Mouse (Mus musculus): ENCODE data around the gene Eva1c. TPM values are rescaled to one million over a fixed set of nuclear protein-coding genes. Genes with fewer than 3 reads are reported as not detected.

The Eva1c gene
- polyA plus RNA-seq, 1 experiment from 2014 or later, result 1.7 TPM

DNA sequence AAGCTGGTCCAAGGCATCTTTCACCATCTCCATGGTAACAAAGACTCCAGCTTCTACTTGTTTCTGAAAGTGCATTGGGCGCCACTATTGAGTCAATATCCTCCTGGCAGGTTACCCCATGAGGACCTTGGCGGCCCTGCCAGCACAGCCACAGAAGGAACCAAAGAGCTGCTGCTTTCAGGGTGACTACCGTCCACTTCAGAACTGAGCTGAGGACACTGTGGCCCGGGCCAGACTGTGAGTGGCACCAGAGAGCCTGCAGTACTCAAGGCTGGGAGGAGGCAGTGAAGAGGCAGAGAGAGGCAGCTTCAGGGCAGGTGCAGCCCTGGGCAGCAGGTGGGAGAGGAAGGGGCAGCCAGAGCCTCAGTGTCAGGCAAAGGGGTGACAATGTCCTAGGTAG lies 100.9 kb downstream of the Eva1c start:
- Histone ChIP-seq H3K9me3 (no peaks in the 10 kb centered on the region), H3K4me3 (no peak overlapping the region), H3K4me2 (replicated peaks) (no peak overlapping the region), H3K27ac (no peak overlapping the region), H3K36me3 (peaks cover 16% of the 10 kb centered on the region), H3K9ac (no peak overlapping the region), H3K27me3 (no peaks in the 10 kb centered on the region), H3K4me1 (no peaks in the 10 kb centered on the region)
- WGBS, result 90% methylated on average over 4 of the region's 4 CpGs
- no peak for ATAC-seq (ENCODE audit: insufficient number of reproducible peaks, insufficient read depth, low FRiP score, low TSS enrichment)

DNA sequence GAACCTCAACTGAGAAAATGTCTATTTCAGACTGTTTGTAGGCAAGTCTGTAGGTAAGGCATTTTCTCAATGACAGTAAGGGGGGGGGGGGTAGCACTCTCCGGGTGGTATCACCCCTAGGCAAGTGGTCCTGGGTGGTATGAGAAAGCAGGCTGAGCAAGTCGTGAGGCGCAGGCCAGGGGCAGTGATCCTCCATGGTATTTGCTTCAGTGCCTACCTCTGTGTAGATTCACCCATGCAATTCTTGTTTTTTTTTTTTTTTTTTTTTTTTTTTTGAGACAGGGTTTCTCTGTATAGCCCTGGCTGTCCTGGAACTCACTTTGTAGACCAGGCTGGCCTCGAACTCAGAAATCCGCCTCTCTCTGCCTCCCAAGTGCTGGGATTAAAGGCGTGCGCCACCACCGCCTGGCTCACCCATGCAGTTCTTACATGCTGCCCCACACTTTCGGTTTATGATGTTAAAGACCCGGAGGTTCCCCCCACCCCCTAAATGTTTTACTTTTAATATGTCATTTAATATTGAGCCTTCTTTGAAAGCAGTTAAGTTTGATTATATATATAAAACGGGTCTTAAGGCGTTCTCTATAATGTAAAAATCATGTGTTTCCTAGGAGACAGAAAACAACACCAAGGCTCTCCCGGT lies 107.1 kb downstream of the Eva1c start:
- ATAC-seq (ENCODE audit: insufficient number of reproducible peaks, insufficient read depth, low FRiP score, low TSS enrichment), result no peak; the same call in 1 of the 2 replicates
- WGBS, result 25% methylated on average over 13 of the region's 13 CpGs
- Histone ChIP-seq H3K9me3 (no peaks in the 10 kb centered on the region), H3K27ac (no peak overlapping the region), H3K9ac (peak overlapping the region; percentile 71), H3K27me3 (no peaks in the 10 kb centered on the region), H3K4me2 (replicated peaks) (peak overlapping the region; percentile 80), H3K4me1 (peaks cover 2% of the 10 kb centered on the region; the same call in 1 of the 2 replicates), H3K4me3 (peak overlapping the region; percentile 87), H3K36me3 (peaks cover 8% of the 10 kb centered on the region)

DNA sequence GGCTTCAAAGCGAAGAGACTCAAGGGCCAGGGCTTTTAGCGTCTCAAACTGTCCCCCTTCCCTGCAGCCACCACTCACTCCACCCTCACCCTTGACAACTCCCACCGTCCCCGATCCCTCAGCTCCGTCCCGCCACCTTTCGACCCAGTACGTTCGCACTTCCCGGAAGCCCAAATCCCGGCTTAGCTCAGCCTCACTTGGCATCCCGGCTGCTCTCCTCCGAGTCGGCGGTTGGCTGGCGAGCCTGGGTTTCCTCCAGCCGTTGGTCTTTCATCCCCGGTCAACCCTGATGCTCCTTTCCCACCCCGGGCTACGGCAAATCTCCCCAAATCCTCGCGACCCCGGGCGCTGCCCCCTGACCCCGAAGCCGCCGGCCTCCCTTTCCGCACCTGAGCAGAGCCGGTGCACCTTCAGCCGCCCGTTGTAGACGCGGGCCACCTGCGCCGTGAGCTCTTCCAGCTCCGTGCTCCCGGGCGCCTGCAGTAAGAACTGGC lies 107.7 kb downstream of the Eva1c start:
- H3K4me1 ChIP-seq, result peaks cover 2% of the 10 kb centered on the region; the same call in 1 of the 2 replicates
- under 1% methylated on average over 38 of the region's 38 CpGs for WGBS

DNA sequence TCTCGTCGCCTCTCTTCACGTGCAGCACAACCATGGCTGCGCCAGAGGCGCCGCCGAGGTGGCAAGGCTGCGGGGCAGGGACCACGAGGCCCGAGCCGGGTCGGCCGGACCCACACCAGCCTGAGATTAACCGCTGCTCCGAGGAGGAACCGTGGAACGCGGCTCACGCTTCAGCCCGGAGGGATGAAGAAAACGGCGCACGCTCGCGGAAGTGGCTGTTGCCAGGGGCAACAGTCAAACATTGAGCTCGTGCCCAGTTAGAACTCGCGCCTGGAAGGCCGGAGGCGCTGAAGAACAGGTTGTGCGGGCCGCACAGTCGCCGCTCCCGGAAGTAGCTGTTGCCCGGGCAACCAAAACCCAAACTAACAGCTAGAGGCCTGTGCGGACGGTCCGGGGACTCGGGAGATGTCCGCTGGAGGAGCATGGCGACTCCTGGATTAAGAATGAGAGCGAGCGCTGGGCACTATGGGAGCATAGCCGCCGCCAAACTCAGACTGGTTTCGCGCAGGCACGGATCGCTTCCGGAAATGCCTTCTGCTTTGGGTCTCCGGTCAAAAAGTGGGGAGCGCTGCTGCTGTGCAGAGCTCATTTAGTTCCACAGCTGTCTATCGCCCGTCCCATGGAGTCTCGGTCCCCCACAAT lies 108.3 kb downstream of the Eva1c start, which contains the start of gene Cfap298:
Gene Cfap298 (minus strand): TSS at position 428 of the 642 bp plus-strand sequence.
- Histone ChIP-seq H3K9ac (peak within 1 kb of the TSS; percentile 71), H3K4me3 (peak within 1 kb of the TSS; percentile 87), H3K4me1 (peaks cover 2% of the 10 kb centered on the region; the same call in 1 of the 2 replicates), H3K9me3 (no peaks in the 10 kb centered on the region), H3K27ac (peak within 1 kb of the TSS; percentile 75), H3K4me2 (replicated peaks) (peak within 1 kb of the TSS; percentile 80), H3K36me3 (0 out of 2 replicates have a peak, but pooled peaks cover under 1% of the 10 kb centered on the region), H3K27me3 (no peaks in the 10 kb centered on the region)
- under 1% methylated on average over 56 of the region's 56 CpGs for WGBS
- ATAC-seq (ENCODE audit: insufficient number of reproducible peaks, insufficient read depth, low FRiP score, low TSS enrichment), result peak; percentile 93

More for the DNA sequence above, 107.7 kb downstream of the Eva1c start:
- no peaks in the 10 kb centered on the region for H3K9me3 ChIP-seq
- H3K4me2 ChIP-seq (replicated peaks), result peak overlapping the region; percentile 80
- no peaks in the 10 kb centered on the region for H3K27me3 ChIP-seq
- peaks cover 6% of the 10 kb centered on the region for H3K36me3 ChIP-seq
- H3K4me3 ChIP-seq, result peak overlapping the region; percentile 87
- peak overlapping the region; percentile 71 for H3K9ac ChIP-seq
- peak; percentile 67; the same call in 1 of the 2 replicates for ATAC-seq (ENCODE audit: insufficient number of reproducible peaks, insufficient read depth, low FRiP score, low TSS enrichment)
- peak overlapping the region; percentile 75 for H3K27ac ChIP-seq

DNA sequence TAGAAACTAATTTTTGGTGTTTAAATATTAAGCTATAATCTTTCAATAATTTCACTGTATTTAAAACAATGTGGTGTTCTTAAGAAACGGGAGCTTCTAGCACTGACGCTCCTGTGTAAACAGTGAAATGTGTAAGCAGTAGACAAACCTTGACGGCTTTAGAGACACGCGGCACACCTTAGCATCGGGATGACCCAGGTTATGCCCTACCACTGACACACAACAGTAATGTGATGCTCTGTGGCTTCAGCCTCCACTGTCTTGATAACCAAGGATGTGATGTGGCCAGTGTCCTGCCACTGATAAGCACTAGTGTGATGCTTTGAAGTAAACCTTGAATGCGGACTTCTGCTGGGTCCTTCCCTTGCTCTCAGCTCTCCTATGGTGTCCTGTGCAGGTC lies 114.7 kb downstream of the Eva1c start:
- no peak overlapping the region for H3K9ac ChIP-seq
- no peaks in the 10 kb centered on the region for H3K9me3 ChIP-seq
- no peak for ATAC-seq (ENCODE audit: insufficient number of reproducible peaks, insufficient read depth, low FRiP score, low TSS enrichment)
- H3K36me3 ChIP-seq, result peaks cover 17% of the 10 kb centered on the region
- no peak overlapping the region for H3K4me2 ChIP-seq (replicated peaks)
- 91% methylated on average over 7 of the region's 7 CpGs for WGBS
- H3K4me3 ChIP-seq, result no peak overlapping the region
- no peak overlapping the region for H3K27ac ChIP-seq
- H3K27me3 ChIP-seq, result no peaks in the 10 kb centered on the region
- no peaks in the 10 kb centered on the region for H3K4me1 ChIP-seq

DNA sequence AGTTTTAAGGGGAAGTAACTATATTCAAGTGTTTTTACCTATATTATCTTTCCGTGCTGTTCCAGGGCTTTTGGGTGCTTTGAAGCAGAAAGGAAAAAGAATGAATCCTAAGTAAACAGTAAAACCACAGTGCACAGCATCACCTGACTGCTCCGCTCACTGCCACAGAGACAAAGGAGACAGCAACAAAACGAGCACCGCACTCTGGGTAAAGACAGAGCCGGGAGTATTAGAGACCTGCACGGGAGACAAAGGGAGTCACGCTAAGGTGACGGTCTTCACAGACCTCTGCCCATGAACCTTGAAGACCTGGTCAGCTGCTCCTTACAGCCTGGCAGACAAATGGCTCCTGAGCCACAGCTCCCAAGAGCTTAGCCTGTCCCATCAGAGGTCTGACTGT lies 120.5 kb downstream of the Eva1c start:
- Histone ChIP-seq H3K4me3 (no peak overlapping the region), H3K9ac (no peak overlapping the region), H3K9me3 (no peaks in the 10 kb centered on the region), H3K4me1 (no peaks in the 10 kb centered on the region), H3K27me3 (no peaks in the 10 kb centered on the region), H3K36me3 (peaks cover 32% of the 10 kb centered on the region), H3K4me2 (replicated peaks) (no peak overlapping the region), H3K27ac (no peak overlapping the region)
- no peak for ATAC-seq (ENCODE audit: insufficient number of reproducible peaks, insufficient read depth, low FRiP score, low TSS enrichment)
- 88% methylated on average over 8 of the region's 8 CpGs for WGBS

DNA sequence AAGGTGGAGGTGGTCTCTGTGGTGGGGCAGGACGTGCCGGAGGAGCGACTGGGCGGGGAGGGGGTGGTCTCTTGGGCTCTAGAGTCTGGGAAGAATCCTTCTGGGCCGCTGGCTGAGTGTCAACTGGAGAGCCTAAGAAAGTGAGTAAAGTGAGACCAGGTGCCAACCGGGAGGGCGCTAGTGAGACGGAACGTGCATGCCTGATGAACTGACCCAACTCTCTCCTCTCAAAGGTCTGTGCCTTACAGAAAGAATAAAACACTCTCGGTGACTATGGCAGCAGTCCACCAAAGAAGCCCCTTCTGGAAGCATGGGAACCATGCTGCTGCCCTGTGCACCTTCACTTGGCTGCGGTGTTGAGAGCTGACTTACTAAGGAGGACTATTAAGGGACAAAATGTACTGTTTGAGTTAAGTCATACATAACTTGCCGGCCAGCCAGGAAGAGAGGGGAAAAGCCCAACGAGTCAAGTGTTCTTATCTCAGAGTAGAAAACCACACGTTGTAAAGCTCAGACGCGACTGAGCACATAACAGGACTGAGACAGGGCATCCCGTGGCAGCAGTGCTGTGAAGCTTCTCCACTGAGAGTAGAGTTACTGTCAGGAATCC lies 123.9 kb downstream of the Eva1c start:
- H3K27me3 ChIP-seq, result no peaks in the 10 kb centered on the region
- no peak for ATAC-seq (ENCODE audit: insufficient number of reproducible peaks, insufficient read depth, low FRiP score, low TSS enrichment)
- no peaks in the 10 kb centered on the region for H3K9me3 ChIP-seq
- peaks cover 24% of the 10 kb centered on the region for H3K36me3 ChIP-seq
- WGBS, result 53% methylated on average over 17 of the region's 17 CpGs
- no peak overlapping the region for H3K4me3 ChIP-seq
- no peak overlapping the region for H3K4me2 ChIP-seq (replicated peaks)
- H3K4me1 ChIP-seq, result no peaks in the 10 kb centered on the region
- H3K27ac ChIP-seq, result no peak overlapping the region
- no peak overlapping the region for H3K9ac ChIP-seq

DNA sequence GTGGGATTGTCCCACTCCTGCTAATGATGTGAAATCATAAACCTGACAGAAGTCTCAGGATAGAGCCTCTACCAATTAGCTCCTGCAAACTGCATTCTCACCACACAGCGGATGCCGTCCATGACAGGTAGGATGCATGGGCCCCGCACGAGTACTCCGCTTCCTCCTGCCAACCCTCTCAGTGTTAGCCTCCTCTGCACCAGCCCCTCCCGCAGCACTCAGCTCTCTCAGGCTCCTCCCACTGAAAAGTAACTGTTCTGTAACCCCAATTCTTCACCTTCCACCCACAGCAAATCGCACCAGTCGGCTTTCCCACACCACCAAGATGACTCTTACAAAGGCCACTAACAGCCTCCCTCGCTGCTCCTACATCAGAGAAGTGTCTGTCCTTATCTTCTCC lies 126.6 kb downstream of the Eva1c start:
- 89% methylated on average over 9 of the region's 9 CpGs for WGBS
- peaks cover 21% of the 10 kb centered on the region for H3K36me3 ChIP-seq
- H3K4me1 ChIP-seq, result no peaks in the 10 kb centered on the region
- no peak for ATAC-seq (ENCODE audit: insufficient number of reproducible peaks, insufficient read depth, low FRiP score, low TSS enrichment)
- no peak overlapping the region for H3K9ac ChIP-seq
- no peak overlapping the region for H3K27ac ChIP-seq
- no peak overlapping the region for H3K4me2 ChIP-seq (replicated peaks)
- no peak overlapping the region for H3K4me3 ChIP-seq
- no peaks in the 10 kb centered on the region for H3K9me3 ChIP-seq
- no peaks in the 10 kb centered on the region for H3K27me3 ChIP-seq

DNA sequence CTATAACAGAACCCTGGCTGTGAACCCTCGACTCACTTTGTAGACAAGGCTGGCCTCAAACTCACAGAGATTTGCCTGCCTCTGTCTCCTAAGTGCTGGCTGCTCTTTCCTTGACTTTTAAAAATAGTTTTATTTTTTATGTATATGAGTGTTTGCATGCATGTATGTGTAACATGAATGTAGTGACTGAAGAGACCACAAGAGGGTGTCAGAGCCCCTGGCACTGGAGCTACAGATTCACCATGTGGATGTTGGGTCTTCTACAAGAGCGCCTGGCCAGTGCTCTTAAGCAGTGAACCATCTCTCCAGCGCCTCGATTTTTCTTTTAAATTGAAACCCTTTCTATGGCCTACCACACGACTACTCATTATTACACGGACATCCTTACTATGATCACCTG lies 127.3 kb downstream of the Eva1c start:
- Histone ChIP-seq H3K9ac (no peak overlapping the region), H3K4me1 (no peaks in the 10 kb centered on the region), H3K4me2 (replicated peaks) (no peak overlapping the region), H3K36me3 (peaks cover 21% of the 10 kb centered on the region), H3K4me3 (no peak overlapping the region), H3K27me3 (no peaks in the 10 kb centered on the region), H3K9me3 (no peaks in the 10 kb centered on the region), H3K27ac (no peak overlapping the region)
- ATAC-seq (ENCODE audit: insufficient number of reproducible peaks, insufficient read depth, low FRiP score, low TSS enrichment), result no peak
- 87% methylated on average over 6 of the region's 6 CpGs for WGBS
